Mouse (Mus musculus) heart, postnatal 0 days (tissue): ENCODE measurements at regions not wholly inside any gene's neighbourhood (a gene's known extent, or its start where the extent isn't known, plus 50 kb on each side); places are given as distances from the start of the nearest gene placed in this dataset.

Experiments used
- ATAC-seq: fragments of 200-750 bp; cut with Nextera tagmentation; 2 replicates; pipeline ENCODE4 v1.8.0; 2017; ENCODE audit warnings: low read depth, moderate number of reproducible peaks, moderate library complexity; ENCODE audit not compliant: insufficient read depth
- DNase-seq: peaks from one replicate; pipeline ENCODE4 v3.0.0-alpha.2; 2016; ENCODE audit warnings: low spot score
- H3K27ac ChIP-seq: fragments of 300-500 bp; sonication (generic); 2 replicates; pipeline ENCODE4 v1.5.1; 2014; ENCODE audit warnings: low read depth, mild to moderate bottlenecking
- H3K27me3 ChIP-seq: fragments of 300-500 bp; sonication (generic); 2 replicates; pipeline ENCODE4 v1.6.1; 2014; ENCODE audit warnings: low read length, mixed read lengths; ENCODE audit not compliant: control insufficient read depth, insufficient read depth
- H3K36me3 ChIP-seq: fragments of 300-500 bp; sonication (generic); replicated peaks from 2 replicates; pipeline ENCODE4 v1.6.1; 2014; ENCODE audit warnings: low read length, mixed read lengths; ENCODE audit not compliant: control insufficient read depth, insufficient read depth
- H3K4me1 ChIP-seq: fragments of 300-500 bp; sonication (generic); 2 replicates; pipeline ENCODE4 v1.6.1; 2014; ENCODE audit warnings: antibody characterized with exemption; ENCODE audit not compliant: control insufficient read depth, insufficient read depth
- H3K4me2 ChIP-seq: fragments of 300-500 bp; sonication (generic); 2 replicates; pipeline ENCODE4 v1.6.1; 2014; ENCODE audit warnings: low read depth, mild to moderate bottlenecking, low read length, moderate library complexity
- H3K4me3 ChIP-seq: fragments of 300-500 bp; sonication (generic); 2 replicates; pipeline ENCODE4 v1.5.1; 2014; ENCODE audit warnings: low read depth, low read length
- H3K9ac ChIP-seq: fragments of 300-500 bp; sonication (generic); replicated peaks from 2 replicates; pipeline ENCODE4 v1.6.1; 2014; ENCODE audit warnings: low read depth, low read length, mixed read lengths
- H3K9me3 ChIP-seq: fragments of 300-500 bp; sonication (generic); replicated peaks from 2 replicates; pipeline ENCODE4 v1.6.1; 2016; ENCODE audit warnings: low read length; ENCODE audit not compliant: control insufficient read depth
- CTCF ChIP-seq: IDR thresholded peaks from 2 replicates; pipeline ENCODE4 v1.5.1; 2016; ENCODE audit warnings: antibody characterized with exemption, control low read depth, low read depth
- EP300 ChIP-seq: IDR thresholded peaks from 2 replicates; pipeline ENCODE4 v1.6.1; 2016; ENCODE audit warnings: antibody characterized with exemption, low read depth
- WGBS: fragments of 180-500 bp; shearing (Covaris S2); extraction: QIAGEN DNeasy Blood & Tissue Kit; methylation state at CpG from one replicate; pipeline ENCODE4 v1.1.7; 2014; 5-methylcytosine and 5-hydroxymethylcytosine counted together

- no peaks in the 10 kb centered on the region for H3K4me1 ChIP-seq
- H3K36me3 ChIP-seq = no peaks in the 10 kb centered on the region
- H3K27ac ChIP-seq = no peak overlapping the region
- H3K9me3 ChIP-seq = no peaks in the 10 kb centered on the region
- 64% methylated on average over 3 of the region's 3 CpGs for WGBS
- H3K27me3 ChIP-seq = no peaks in the 10 kb centered on the region
- DNase-seq = no peak
- no peak for ATAC-seq
- TF ChIP-seq CTCF (no peak), EP300 (no peak)
- H3K4me3 ChIP-seq = no peak overlapping the region
- H3K4me2 ChIP-seq = no peak overlapping the region
- no peak overlapping the region for H3K9ac ChIP-seq
These were observed 411.4 kb upstream of the Rgma start for GRCm38 (mm10) chr7:72963908-72964307.

GRCm38 (mm10) chr7:72968193-72968592 is 407.1 kb upstream of the Rgma start:
- H3K36me3 ChIP-seq = no peaks in the 10 kb centered on the region
- WGBS = 75% methylated on average over 4 of the region's 4 CpGs
- no peak overlapping the region for H3K9ac ChIP-seq
- no peak for TF ChIP-seq EP300
- TF ChIP-seq CTCF = no peak
- no peak overlapping the region for H3K4me2 ChIP-seq
- H3K4me1 ChIP-seq = no peaks in the 10 kb centered on the region
- no peak overlapping the region for H3K4me3 ChIP-seq
- no peaks in the 10 kb centered on the region for H3K27me3 ChIP-seq
- no peak for DNase-seq
- H3K9me3 ChIP-seq = no peaks in the 10 kb centered on the region
- H3K27ac ChIP-seq = no peak overlapping the region
- no peak for ATAC-seq

GRCm38 (mm10) chr7:72971506-72972267 is 403.6 kb upstream of the Rgma start:
- no peak for TF ChIP-seq CTCF
- TF ChIP-seq EP300 = no peak
- Histone ChIP-seq H3K36me3 (no peaks in the 10 kb centered on the region), H3K27ac (no peak overlapping the region), H3K27me3 (no peaks in the 10 kb centered on the region), H3K4me1 (no peaks in the 10 kb centered on the region), H3K4me2 (no peak overlapping the region), H3K9me3 (no peaks in the 10 kb centered on the region), H3K9ac (no peak overlapping the region), H3K4me3 (no peak overlapping the region)
- DNase-seq = no peak
- ATAC-seq = no peak
- WGBS = 63% methylated on average over 5 of the region's 5 CpGs

- Histone ChIP-seq H3K4me3 (no peak overlapping the region), H3K9ac (no peak overlapping the region), H3K4me2 (no peak overlapping the region), H3K27me3 (no peaks in the 10 kb centered on the region), H3K4me1 (no peaks in the 10 kb centered on the region), H3K36me3 (no peaks in the 10 kb centered on the region), H3K27ac (0 out of 2 replicates have a peak overlapping the region, but pooled peaks have one; percentile 16), H3K9me3 (no peaks in the 10 kb centered on the region)
- WGBS = 15% methylated on average over 7 of the region's 7 CpGs
- no peak for TF ChIP-seq CTCF
- TF ChIP-seq EP300 = 0 out of 2 replicates have a peak, but pooled peaks have one; percentile 25
- ATAC-seq (peak; percentile 53), DNase-seq (peak; percentile 45)
These were observed 402.9 kb upstream of the Rgma start for GRCm38 (mm10) chr7:72972397-72972796.

GRCm38 (mm10) chr7:72973771-72974170 is 401.5 kb upstream of the Rgma start:
- TF ChIP-seq CTCF = no peak
- TF ChIP-seq EP300 = no peak
- DNase-seq = no peak
- no peak for ATAC-seq
- no peak overlapping the region for H3K27ac ChIP-seq
- H3K4me3 ChIP-seq = no peak overlapping the region
- no peaks in the 10 kb centered on the region for H3K27me3 ChIP-seq
- no peaks in the 10 kb centered on the region for H3K36me3 ChIP-seq
- H3K4me2 ChIP-seq = no peak overlapping the region
- H3K9ac ChIP-seq = no peak overlapping the region
- no peaks in the 10 kb centered on the region for H3K9me3 ChIP-seq
- H3K4me1 ChIP-seq = no peaks in the 10 kb centered on the region
- 72% methylated on average over 3 of the region's 3 CpGs for WGBS

GRCm38 (mm10) chr7:72974384-72974783 is 400.9 kb upstream of the Rgma start:
- no peak for TF ChIP-seq EP300
- no peak for TF ChIP-seq CTCF
- Histone ChIP-seq H3K9me3 (no peaks in the 10 kb centered on the region), H3K4me2 (no peak overlapping the region), H3K27me3 (no peaks in the 10 kb centered on the region), H3K9ac (no peak overlapping the region), H3K27ac (no peak overlapping the region), H3K4me1 (no peaks in the 10 kb centered on the region), H3K36me3 (no peaks in the 10 kb centered on the region), H3K4me3 (no peak overlapping the region)
- DNase-seq (no peak), ATAC-seq (no peak)
- WGBS = 88% methylated on average over 3 of the region's 3 CpGs
